Mouse (Mus musculus): ENCODE results near the gene Ank3.
A peak's percentile ranks its signal among the peaks of the same experiment; 100 is the strongest.

The Ank3 gene

GRCm38 (mm10) chr10:69478831-69479230 is 80.3 kb downstream of the Ank3 start:
- no peak for DNase-seq

- no peak for DNase-seq
Measured at GRCm38 (mm10) chr10:69485191-69485786, 86.7 kb downstream of the Ank3 start.

- no peak for DNase-seq
Measured at GRCm38 (mm10) chr10:69490182-69490581, 91.6 kb downstream of the Ank3 start.

- no peak for DNase-seq
Measured at GRCm38 (mm10) chr10:69491975-69492374, 93.4 kb downstream of the Ank3 start.

- no peak for DNase-seq
Measured at GRCm38 (mm10) chr10:69497382-69497781, 98.8 kb downstream of the Ank3 start.

GRCm38 (mm10) chr10:69500171-69500860 is 101.7 kb downstream of the Ank3 start:
- peak; percentile 78 for DNase-seq

GRCm38 (mm10) chr10:69503791-69504190 is 105.2 kb downstream of the Ank3 start:
- no peak for DNase-seq

GRCm38 (mm10) chr10:69507719-69508118 is 109.1 kb downstream of the Ank3 start:
- no peak for DNase-seq

GRCm38 (mm10) chr10:69510392-69510791 is 111.8 kb downstream of the Ank3 start:
- peak; percentile 28 for DNase-seq

- no peak for DNase-seq
Measured at GRCm38 (mm10) chr10:69511234-69511633, 112.7 kb downstream of the Ank3 start.

- DNase-seq = no peak
Measured at GRCm38 (mm10) chr10:69521977-69522376, 123.4 kb downstream of the Ank3 start.

- no peak for DNase-seq
Measured at GRCm38 (mm10) chr10:69523202-69523601, 124.6 kb downstream of the Ank3 start.

GRCm38 (mm10) chr10:69527318-69527717 is 128.7 kb downstream of the Ank3 start:
- no peak for DNase-seq

- DNase-seq = no peak
Measured at GRCm38 (mm10) chr10:69528746-69529145, 130.2 kb downstream of the Ank3 start.

GRCm38 (mm10) chr10:69530326-69530725 is 131.8 kb downstream of the Ank3 start:
- no peak for DNase-seq

GRCm38 (mm10) chr10:69531569-69531968 is 133.0 kb downstream of the Ank3 start:
- no peak for DNase-seq

GRCm38 (mm10) chr10:69532169-69532730 is 133.7 kb downstream of the Ank3 start:
- no peak for DNase-seq

- peak; percentile 73 for DNase-seq
Measured at GRCm38 (mm10) chr10:69533505-69534388, 135.2 kb downstream of the Ank3 start.

GRCm38 (mm10) chr10:69534716-69535115 is 136.1 kb downstream of the Ank3 start:
- DNase-seq = no peak

GRCm38 (mm10) chr10:69535123-69535930 is 136.8 kb downstream of the Ank3 start:
- peak; percentile 23 for DNase-seq

- DNase-seq = no peak
Measured at GRCm38 (mm10) chr10:69535931-69536200, 137.3 kb downstream of the Ank3 start.

GRCm38 (mm10) chr10:69536372-69537075 is 138.0 kb downstream of the Ank3 start:
- no peak for DNase-seq
